Mouse (Mus musculus) stomach, postnatal 0 days (tissue): ENCODE measurements around the gene St14.

Experiments
- CTCF ChIP-seq: IDR thresholded peaks from 2 replicates; pipeline ENCODE4 v1.5.1; 2016; ENCODE audit warnings: antibody characterized with exemption, low read depth, mild to moderate bottlenecking, moderate library complexity
- EP300 ChIP-seq: optimal IDR thresholded peaks from 2 replicates; pipeline ENCODE3; 2016; ENCODE audit warnings: antibody characterized with exemption

- no peak for TF ChIP-seq CTCF
- TF ChIP-seq EP300: no peak
Observed at GRCm38 (mm10) chr9:31115586-31115985, 16.1 kb downstream of the St14 start.
